Mouse (Mus musculus) embryonic facial prominence, embryonic 10.5 days (tissue): ENCODE data around the gene Csn1s2a. TPM values are rescaled to one million over a fixed set of nuclear protein-coding genes. Genes with fewer than 3 reads are reported as not detected.
"Not testable (repeated sequence)": the region's sequence is repeated elsewhere in the genome, so short reads cannot be mapped to it uniquely, and the experiment has no call there.

ENCODE experiments used
- DNase-seq: peaks from one replicate; pipeline ENCODE4 v3.0.0-alpha.2; 2017; ENCODE audit warnings: low spot score
- H3K27ac ChIP-seq: fragments of 300-500 bp; sonication (generic); replicated peaks from 2 replicates; pipeline ENCODE4 v1.5.1; 2016; ENCODE audit warnings: mild to moderate bottlenecking
- H3K27me3 ChIP-seq: fragments of 300-500 bp; sonication (generic); replicated peaks from 2 replicates; pipeline ENCODE4 v1.6.1; 2016; ENCODE audit warnings: low read depth, mild to moderate bottlenecking; ENCODE audit not compliant: poor library complexity, severe bottlenecking
- H3K36me3 ChIP-seq: fragments of 300-500 bp; sonication (generic); replicated peaks from 2 replicates; pipeline ENCODE4 v1.6.1; 2016; ENCODE audit warnings: mild to moderate bottlenecking, moderate library complexity
- H3K4me1 ChIP-seq: fragments of 300-500 bp; sonication (generic); 2 replicates; pipeline ENCODE4 v1.6.1; 2016
- H3K4me3 ChIP-seq: fragments of 300-500 bp; sonication (generic); 2 replicates; pipeline ENCODE4 v1.5.1; 2016; ENCODE audit warnings: mild to moderate bottlenecking, moderate library complexity
- H3K9me3 ChIP-seq: fragments of 300-500 bp; sonication (generic); 2 replicates; pipeline ENCODE4 v1.6.1; 2016; ENCODE audit warnings: mild to moderate bottlenecking
- WGBS: fragments of 180-500 bp; shearing (Covaris S2); methylation state at CpG from one replicate; pipeline ENCODE4 v1.1.7; 2016; 5-methylcytosine and 5-hydroxymethylcytosine counted together
- polyA plus RNA-seq: library from polyadenylated mRNA; unstranded; fragments of >200 nt; fragmentation: Nextera tagmentation; extraction: Ambion mirVana; gene quantifications from 2 replicates; pipeline ENCODE4 v1.2.1, GENCODE M21; 2016

Gene Csn1s2a
- polyA plus RNA-seq: not detected in 2 replicates

DNA sequence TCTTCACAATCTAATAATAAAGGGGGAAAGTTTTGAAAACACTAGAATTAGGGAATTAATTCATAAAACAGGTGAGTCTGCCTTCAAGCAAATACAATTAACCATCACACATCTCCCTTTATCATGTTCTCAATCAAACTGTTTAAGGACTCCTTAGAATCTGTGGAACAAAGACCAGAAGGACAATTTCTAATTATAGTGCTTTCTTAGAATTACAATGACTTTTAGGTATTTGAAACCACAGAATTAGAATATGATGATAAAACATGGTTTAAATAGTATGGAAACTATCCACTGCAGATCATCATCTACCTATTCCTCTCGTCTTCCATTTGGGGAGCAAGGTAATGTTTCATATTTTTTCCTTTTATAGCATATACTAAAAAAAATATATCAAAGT is at the start of gene Csn1s2a:
Gene Csn1s2a, plus strand, starts transcription at position 301 of the 400 bp plus-strand sequence.
- no peak within 1 kb of the TSS for H3K4me3 ChIP-seq
- WGBS: 87% methylated on average over 1 of the region's 1 CpGs
- H3K4me1 ChIP-seq: no peaks in the 10 kb centered on the region
- no peaks in the 10 kb centered on the region for H3K36me3 ChIP-seq
- no peak within 1 kb of the TSS for H3K27ac ChIP-seq
- H3K27me3 ChIP-seq: no peaks in the 10 kb centered on the region
- H3K9me3 ChIP-seq: no peaks in the 10 kb centered on the region
- DNase-seq: no peak

DNA sequence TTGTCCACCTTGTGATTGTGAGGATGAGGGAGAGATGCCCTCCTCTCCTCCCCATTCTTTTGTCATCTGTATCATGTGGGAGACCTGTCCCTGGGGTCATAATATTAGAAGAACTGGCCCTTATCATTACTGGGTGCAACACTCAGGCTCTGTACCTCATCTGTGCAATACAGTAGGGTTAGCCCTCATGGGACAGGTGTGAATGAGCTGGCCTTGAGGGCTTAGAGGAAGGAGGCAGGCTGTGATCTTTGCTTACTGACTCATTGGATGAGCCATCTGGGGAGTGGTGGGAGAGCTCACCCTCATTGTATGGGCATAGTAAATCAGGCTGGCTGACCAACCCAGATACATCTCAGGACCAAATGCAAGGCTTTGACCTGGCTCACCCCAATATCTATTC is 39.5 kb upstream of the Csn1s2a start:
- Histone ChIP-seq H3K27ac (no peak overlapping the region), H3K36me3 (no peaks in the 10 kb centered on the region), H3K9me3 (no peaks in the 10 kb centered on the region), H3K4me1 (no peaks in the 10 kb centered on the region), H3K4me3 (no peak overlapping the region), H3K27me3 (no peaks in the 10 kb centered on the region)
- DNase-seq: no peak

DNA sequence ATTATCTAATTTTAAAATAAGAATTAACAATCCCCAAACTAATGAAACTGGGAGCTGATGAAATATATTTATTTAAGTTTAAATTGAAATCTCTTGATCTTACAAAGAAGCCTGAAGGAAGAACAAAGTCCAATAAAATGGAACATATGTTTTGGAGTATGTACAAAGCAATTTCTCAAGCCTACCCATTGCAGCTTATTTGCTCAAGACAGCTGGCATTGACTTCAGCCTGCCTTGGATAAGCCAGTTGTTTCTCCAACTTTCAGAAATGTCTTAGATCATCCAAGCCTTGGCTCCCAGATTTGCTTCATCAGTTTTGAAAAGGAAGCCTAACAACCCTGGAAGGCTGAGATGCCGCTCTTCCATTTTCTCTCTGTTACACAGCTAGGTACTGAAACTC is 20.9 kb upstream of the Csn1s2a start:
- Histone ChIP-seq H3K27ac (no peak overlapping the region), H3K4me1 (no peaks in the 10 kb centered on the region), H3K27me3 (no peaks in the 10 kb centered on the region), H3K9me3 (no peaks in the 10 kb centered on the region), H3K4me3 (no peak overlapping the region), H3K36me3 (no peaks in the 10 kb centered on the region)
- DNase-seq: no peak
- 90% methylated on average over 1 of the region's 1 CpGs for WGBS

DNA sequence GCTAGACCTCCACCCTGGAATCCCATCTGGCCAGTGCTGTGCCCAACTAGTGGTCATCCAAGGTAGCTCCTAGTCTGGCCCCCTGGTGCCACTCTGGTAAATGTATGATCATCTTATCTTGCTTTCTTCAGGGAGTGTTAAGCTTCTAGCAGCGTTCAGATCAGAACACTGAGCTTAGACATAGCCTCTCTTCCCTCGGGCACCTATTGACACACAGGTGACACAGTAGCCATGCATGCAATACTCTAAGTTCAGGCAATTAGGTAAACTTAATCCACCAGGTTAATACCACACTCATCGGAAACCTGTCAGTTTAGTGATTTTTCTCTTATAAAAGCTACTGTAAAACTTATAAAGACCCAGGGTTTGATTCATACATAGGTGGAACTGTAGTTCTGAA is 9.8 kb upstream of the Csn1s2a start:
- Histone ChIP-seq H3K27ac (no peak overlapping the region), H3K27me3 (no peaks in the 10 kb centered on the region), H3K36me3 (no peaks in the 10 kb centered on the region), H3K4me1 (no peaks in the 10 kb centered on the region), H3K4me3 (no peak overlapping the region), H3K9me3 (no peaks in the 10 kb centered on the region)
- no peak for DNase-seq
- WGBS: 87% methylated on average over 3 of the region's 3 CpGs

DNA sequence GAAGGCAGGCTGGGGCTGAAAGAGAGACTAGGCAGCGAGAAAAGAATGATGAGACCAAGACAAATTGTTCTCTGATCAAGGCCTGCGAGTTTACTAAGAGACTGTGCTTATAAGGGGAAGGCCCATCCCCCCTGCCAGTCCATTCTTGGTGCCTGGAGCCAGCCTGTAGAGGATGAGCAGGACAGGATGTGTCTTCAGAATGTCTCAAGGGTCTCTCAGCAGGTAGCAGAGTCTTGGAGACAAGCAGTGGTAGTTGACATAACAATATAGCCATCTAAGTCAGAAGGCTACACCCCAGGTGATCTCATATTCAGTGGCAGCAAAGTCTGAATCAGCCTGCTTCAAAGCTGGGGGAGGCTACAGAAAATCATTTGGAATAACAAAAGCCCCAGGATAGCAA is 2.2 kb upstream of the Csn1s2a start:
- H3K4me1 ChIP-seq, H3K27ac ChIP-seq, H3K36me3 ChIP-seq, H3K4me3 ChIP-seq, DNase-seq, H3K27me3 ChIP-seq, H3K9me3 ChIP-seq: not testable (repeated sequence)
- WGBS: 40% methylated on average over 2 of the region's 2 CpGs

DNA sequence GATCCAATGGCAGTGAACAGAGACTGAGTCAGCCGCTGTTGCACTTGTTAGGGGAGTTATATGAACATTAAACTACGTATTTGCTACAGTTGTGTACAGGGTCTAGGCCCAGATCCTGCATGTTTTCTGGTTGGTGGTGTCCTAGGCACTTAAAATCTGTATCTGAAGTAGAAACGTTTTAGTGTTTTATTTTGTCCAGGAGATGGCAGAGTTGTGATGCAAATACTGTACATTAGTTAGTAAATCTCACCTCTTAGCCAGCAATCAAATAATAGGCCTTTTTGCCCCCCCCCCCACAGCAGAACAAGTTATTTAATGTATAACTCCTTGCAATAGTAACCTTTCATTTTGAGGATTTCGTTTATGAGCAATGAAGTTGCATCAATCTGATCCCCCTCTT is 8.4 kb downstream of the Csn1s2a start:
- H3K36me3 ChIP-seq: no peaks in the 10 kb centered on the region
- no peaks in the 10 kb centered on the region for H3K4me1 ChIP-seq
- no peaks in the 10 kb centered on the region for H3K9me3 ChIP-seq
- WGBS: 65% methylated on average over 4 of the region's 4 CpGs
- no peak overlapping the region for H3K4me3 ChIP-seq
- DNase-seq: no peak
- H3K27ac ChIP-seq: no peak overlapping the region
- H3K27me3 ChIP-seq: no peaks in the 10 kb centered on the region

DNA sequence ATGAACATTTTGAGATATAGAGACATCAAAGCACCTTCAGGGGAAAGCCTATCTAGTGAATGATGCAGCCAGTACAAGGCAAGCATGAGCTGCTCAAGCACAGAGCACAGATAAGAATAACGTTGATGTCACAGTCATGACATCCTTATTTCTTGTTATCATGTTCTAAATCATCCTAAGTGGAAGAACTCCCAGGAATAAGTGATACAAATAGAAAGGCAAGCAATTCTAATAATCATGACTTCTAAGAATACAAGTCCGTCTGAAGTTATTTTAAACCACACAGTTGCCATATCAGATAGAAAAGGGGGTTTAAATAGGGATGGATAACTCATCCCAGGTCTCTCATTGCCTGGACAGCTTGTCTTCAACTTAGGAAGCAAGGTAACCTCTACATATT is 33.4 kb downstream of the Csn1s2a start, which contains the start of gene Csn1s2b:
Gene Csn1s2b, plus strand, starts transcription at position 301 of the 400 bp plus-strand sequence.
- Histone ChIP-seq H3K9me3 (no peaks in the 10 kb centered on the region), H3K27me3 (no peaks in the 10 kb centered on the region), H3K36me3 (no peaks in the 10 kb centered on the region), H3K4me1 (no peaks in the 10 kb centered on the region), H3K4me3 (no peak within 1 kb of the TSS), H3K27ac (no peak within 1 kb of the TSS)
- 77% methylated on average over 2 of the region's 2 CpGs for WGBS
- no peak for DNase-seq

DNA sequence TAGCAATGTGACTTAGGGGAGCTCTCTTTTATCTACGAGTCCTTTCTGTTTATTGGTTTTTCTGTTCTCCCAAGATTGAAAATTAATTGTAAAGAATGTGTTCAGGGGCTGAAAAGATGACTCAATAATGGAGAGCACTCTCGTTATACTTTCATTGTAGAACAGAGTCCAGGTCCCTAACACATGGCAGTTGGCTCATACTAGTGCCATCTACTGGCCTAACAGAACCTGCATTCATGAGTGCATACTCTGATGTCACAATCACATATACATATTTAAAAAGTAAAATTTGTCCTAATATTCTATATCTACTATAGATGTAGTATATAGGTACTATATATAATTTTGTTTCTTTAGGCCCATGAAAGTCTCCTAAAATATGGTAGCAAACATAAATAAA is 34.9 kb downstream of the Csn1s2a start:
- Histone ChIP-seq H3K9me3 (no peaks in the 10 kb centered on the region), H3K27ac (no peak overlapping the region), H3K36me3 (no peaks in the 10 kb centered on the region), H3K27me3 (no peaks in the 10 kb centered on the region), H3K4me1 (no peaks in the 10 kb centered on the region), H3K4me3 (no peak overlapping the region)
- WGBS: 76% methylated on average over 2 of the region's 2 CpGs
- no peak for DNase-seq

DNA sequence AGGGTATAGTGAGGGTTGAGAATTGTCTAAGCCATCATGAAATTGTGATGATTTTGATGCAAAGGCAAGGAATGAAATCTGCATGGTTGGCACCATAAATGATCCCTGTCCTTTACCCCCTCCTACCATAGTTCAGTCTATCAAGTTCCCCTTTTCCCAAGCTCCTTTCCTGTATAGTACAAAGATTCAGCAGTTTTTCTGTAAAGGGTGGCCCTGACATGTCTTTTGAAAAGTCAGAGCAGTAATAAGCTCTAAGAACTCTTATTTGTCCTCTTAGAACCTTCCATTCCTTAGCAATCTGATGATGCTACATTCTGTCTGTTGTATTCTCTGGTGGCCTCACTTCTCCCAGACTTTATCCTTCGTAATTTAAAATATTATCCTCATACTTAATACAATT is 51.0 kb downstream of the Csn1s2a start, which contains the start of gene Prr27:
Gene Prr27, plus strand, starts transcription at position 301 of the 400 bp plus-strand sequence.
- DNase-seq: no peak
- Histone ChIP-seq H3K9me3 (no peaks in the 10 kb centered on the region), H3K27me3 (no peaks in the 10 kb centered on the region), H3K36me3 (no peaks in the 10 kb centered on the region), H3K4me3 (no peak within 1 kb of the TSS), H3K4me1 (no peaks in the 10 kb centered on the region), H3K27ac (no peak within 1 kb of the TSS)
- 75% methylated on average over 1 of the region's 1 CpGs for WGBS

Other genes starting within 250 kb of the Csn1s2a start
- 0.20 TPM in 1 of 2 replicates, not detected in the other for gene Sult1b1, start 236.4 kb upstream of the Csn1s2a start, polyA plus RNA-seq
- gene Sult1d1, start 205.5 kb upstream of the Csn1s2a start, polyA plus RNA-seq: not detected in 2 replicates
- 0.28 and 1.1 TPM in 2 replicates for gene Sult1e1, start 183.0 kb upstream of the Csn1s2a start, polyA plus RNA-seq
- not detected in 2 replicates for gene Csn1s1, start 108.4 kb upstream of the Csn1s2a start, polyA plus RNA-seq
- not detected in 2 replicates for gene Csn2, start 74.9 kb upstream of the Csn1s2a start, polyA plus RNA-seq
- gene Csn1s2b, start 33.5 kb downstream of the Csn1s2a start, polyA plus RNA-seq: not detected in 2 replicates
- gene Prr27, start 51.1 kb downstream of the Csn1s2a start, polyA plus RNA-seq: not detected in 2 replicates
- gene Odam, start 110.5 kb downstream of the Csn1s2a start, polyA plus RNA-seq: not detected in 2 replicates
- 3.0 and 3.1 TPM in 2 replicates for gene Csn3, start 151.0 kb downstream of the Csn1s2a start, polyA plus RNA-seq
- not detected in 2 replicates for gene 2310003L06Rik, start 194.9 kb downstream of the Csn1s2a start, polyA plus RNA-seq
- gene Gm28434, start 194.9 kb downstream of the Csn1s2a start, polyA plus RNA-seq: not detected in 2 replicates
- gene Cabs1, start 204.9 kb downstream of the Csn1s2a start, polyA plus RNA-seq: not detected in 2 replicates
- not detected in 2 replicates for gene Smr3a, start 228.0 kb downstream of the Csn1s2a start, polyA plus RNA-seq